Mouse (Mus musculus) brain, embryonic 14.5 days (tissue): ENCODE results near the gene Plekha4.

Source experiments
- CTCF ChIP-seq: fragments of 200-500 bp; IDR thresholded peaks from 2 replicates; pipeline ENCODE4 v1.5.1; 2012; ENCODE audit warnings: inconsistent platforms, mild to moderate bottlenecking, moderate library complexity, borderline replicate concordance; ENCODE audit not compliant: insufficient read depth, insufficient read length; ENCODE audit errors: extremely low read depth
- POLR2A ChIP-seq: fragments of 200-500 bp; IDR thresholded peaks from 2 replicates; pipeline ENCODE4 v1.6.1; 2012; ENCODE audit warnings: mild to moderate bottlenecking, inconsistent platforms, borderline replicate concordance; ENCODE audit not compliant: poor library complexity, insufficient read depth, insufficient read length, severe bottlenecking; ENCODE audit errors: extremely low read depth

GRCm38 (mm10) chr7:45598960-45599879, 73.1 kb downstream of the Plekha4 start:
- TF ChIP-seq CTCF (no peak), POLR2A (no peak)
